Mouse (Mus musculus): Measurements from ENCODE around the gene Rbbp4. TPM values are rescaled to one million over a fixed set of nuclear protein-coding genes. Genes with fewer than 3 reads are reported as not detected.

Rbbp4 gene
- polyA plus RNA-seq, 1 experiment, result 137 TPM

DNA sequence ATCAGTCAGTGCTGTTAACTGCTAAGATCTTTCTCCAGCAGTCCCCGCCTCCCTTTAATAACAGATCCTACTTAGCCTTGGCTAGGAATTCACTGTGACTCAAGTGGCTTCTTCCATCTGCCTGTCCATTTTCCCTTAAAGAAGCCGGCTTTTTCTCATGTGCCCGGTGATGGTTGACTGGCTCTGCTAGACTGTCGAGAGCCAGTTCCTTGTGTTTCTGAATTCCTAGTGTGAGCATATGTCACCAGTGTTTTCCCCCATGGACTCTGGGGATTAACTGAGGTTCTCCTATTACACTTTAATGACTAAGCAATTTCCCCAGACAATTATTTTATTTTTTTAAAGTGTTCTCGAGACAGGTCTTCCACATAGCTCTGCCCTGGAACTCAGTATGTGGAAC is 31.8 kb downstream of the Rbbp4 start:
- H3K27ac ChIP-seq (ENCODE audit: insufficient read depth, low read depth, low read length), result no peak overlapping the region

DNA sequence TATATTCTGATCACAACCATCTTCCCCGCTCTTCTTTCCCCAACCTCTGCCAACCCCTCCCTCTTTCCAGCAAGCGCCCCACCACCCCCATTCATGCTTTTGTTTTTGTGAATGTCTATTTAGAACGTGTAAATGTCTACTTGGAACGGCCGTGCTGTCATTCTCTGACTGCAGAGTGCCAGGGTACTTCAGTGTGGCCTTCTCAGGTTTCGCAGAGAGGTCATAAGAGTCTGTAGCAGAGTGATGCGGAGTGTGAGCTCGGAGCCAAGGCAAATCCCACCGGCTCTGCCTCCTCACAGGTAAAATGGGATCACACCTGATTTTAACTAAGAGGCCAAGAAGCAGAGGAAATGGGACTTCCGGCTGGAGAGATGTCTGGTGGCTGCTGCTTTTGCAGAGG is 36.0 kb downstream of the Rbbp4 start:
- Histone ChIP-seq H3K4me3 (ENCODE audit: insufficient read depth, low read length) (no peak overlapping the region), H3K27ac (ENCODE audit: insufficient read depth, low read depth, low read length) (no peak overlapping the region), H3K4me1 (ENCODE audit: control insufficient read depth, insufficient read depth, low read length) (no peaks in the 10 kb centered on the region)
- TF ChIP-seq CTCF (IDR thresholded peaks at IDR 0.05; ENCODE audit: low read depth, low read length) (no peak), POLR2A (IDR thresholded peaks at IDR 0.05; ENCODE audit: borderline replicate concordance, low read depth, low read length) (no peak)

More for the DNA sequence above, 31.8 kb downstream of the Rbbp4 start:
- Histone ChIP-seq H3K4me3 (ENCODE audit: insufficient read depth, low read length) (no peak overlapping the region), H3K4me1 (ENCODE audit: control insufficient read depth, insufficient read depth, low read length) (no peaks in the 10 kb centered on the region)
- TF ChIP-seq POLR2A (IDR thresholded peaks at IDR 0.05; ENCODE audit: borderline replicate concordance, low read depth, low read length), result no peak
- TF ChIP-seq CTCF (IDR thresholded peaks at IDR 0.05; ENCODE audit: low read depth, low read length), result no peak

DNA sequence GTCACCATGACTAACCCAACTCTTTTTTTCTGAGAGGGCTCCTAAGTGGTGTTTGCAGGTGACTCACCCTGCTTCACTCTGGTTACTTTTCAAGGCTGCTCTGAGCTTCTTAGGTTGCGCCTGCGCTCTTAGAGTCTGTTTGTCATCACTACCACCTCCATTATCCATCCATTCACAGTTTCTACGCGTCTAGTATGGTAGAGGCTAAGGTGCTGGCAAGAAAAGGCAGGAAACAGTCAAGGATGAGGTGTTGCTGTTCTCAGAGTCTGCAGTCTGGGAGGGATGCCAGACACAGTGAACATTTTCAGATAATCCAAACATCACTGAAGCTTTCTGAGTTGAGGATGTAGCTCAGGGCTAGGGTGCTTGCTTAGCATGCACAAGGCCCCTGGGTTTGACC is 37.4 kb downstream of the Rbbp4 start:
- no peaks in the 10 kb centered on the region for H3K4me1 ChIP-seq (ENCODE audit: control insufficient read depth, insufficient read depth, low read length)
- H3K27ac ChIP-seq (ENCODE audit: insufficient read depth, low read depth, low read length), result no peak overlapping the region
- H3K4me3 ChIP-seq (ENCODE audit: insufficient read depth, low read length), result no peak overlapping the region
- TF ChIP-seq POLR2A (IDR thresholded peaks at IDR 0.05; ENCODE audit: borderline replicate concordance, low read depth, low read length) (no peak), CTCF (IDR thresholded peaks at IDR 0.05; ENCODE audit: low read depth, low read length) (no peak)

DNA sequence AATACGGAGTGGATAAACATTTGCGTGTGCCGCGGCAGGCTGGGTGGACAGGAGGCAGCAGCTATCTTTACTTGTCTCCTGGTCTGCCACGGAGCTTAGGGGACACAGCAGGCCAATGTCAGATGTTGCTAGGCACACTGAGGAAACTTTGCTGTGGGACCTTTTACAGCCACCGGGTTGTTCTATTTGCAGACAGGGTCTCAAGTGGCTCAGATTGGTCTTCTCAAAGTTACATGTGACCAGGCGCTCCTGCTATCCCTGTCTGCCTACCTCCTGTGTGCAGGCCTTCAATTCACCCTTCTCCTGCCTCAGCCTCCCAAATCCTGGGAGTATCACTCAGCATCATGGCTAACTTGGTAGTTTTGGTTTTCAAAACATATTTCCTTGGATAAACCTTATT is 39.1 kb downstream of the Rbbp4 start:
- Histone ChIP-seq H3K27ac (ENCODE audit: insufficient read depth, low read depth, low read length) (no peak overlapping the region), H3K4me3 (ENCODE audit: insufficient read depth, low read length) (no peak overlapping the region), H3K4me1 (ENCODE audit: control insufficient read depth, insufficient read depth, low read length) (no peaks in the 10 kb centered on the region)
- no peak for TF ChIP-seq POLR2A (IDR thresholded peaks at IDR 0.05; ENCODE audit: borderline replicate concordance, low read depth, low read length)

DNA sequence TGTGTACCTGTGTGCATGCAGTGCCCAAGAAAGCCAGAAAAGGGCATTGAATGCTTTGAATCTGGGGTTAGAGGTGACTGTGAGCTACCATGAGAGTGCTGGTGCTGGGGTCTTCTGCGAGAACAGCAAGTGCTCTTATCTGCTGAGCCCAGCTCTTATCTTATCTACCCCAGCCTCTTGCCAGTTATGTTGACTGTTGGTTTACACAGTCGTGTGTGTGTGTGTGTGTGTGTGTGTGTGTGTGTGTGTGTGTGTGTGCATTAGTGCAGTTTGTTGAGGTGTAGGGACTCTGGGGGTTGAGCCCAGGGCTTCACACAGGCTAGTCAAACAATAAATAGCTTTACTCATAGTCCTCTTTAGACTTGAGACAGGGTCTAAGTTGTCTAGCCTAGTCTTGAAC is 40.0 kb downstream of the Rbbp4 start:
- Histone ChIP-seq H3K4me1 (ENCODE audit: control insufficient read depth, insufficient read depth, low read length) (no peaks in the 10 kb centered on the region), H3K4me3 (ENCODE audit: insufficient read depth, low read length) (no peak overlapping the region), H3K27ac (ENCODE audit: insufficient read depth, low read depth, low read length) (no peak overlapping the region)
- TF ChIP-seq POLR2A (IDR thresholded peaks at IDR 0.05; ENCODE audit: borderline replicate concordance, low read depth, low read length), result no peak
- TF ChIP-seq CTCF (IDR thresholded peaks at IDR 0.05; ENCODE audit: low read depth, low read length), result no peak

DNA sequence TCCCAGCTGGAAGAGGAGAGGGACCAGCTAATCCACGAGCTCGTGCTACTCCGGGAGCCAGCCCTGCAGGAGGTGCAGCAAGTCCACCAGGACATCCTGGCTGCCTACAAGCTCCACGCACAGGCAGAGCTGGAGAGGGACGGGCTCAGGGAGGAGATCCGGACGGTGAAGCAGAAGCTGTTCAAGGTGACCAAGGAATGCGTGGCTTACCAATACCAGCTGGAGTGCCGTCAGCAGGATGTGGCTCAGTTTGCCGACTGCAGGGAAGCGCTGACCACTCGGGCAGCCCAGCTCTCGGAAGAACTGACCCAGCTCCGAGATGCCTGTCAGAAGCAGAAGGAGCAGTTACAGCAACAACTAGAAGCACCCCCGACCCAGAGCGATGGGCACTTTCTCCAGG is 41.5 kb downstream of the Rbbp4 start:
- Histone ChIP-seq H3K4me3 (ENCODE audit: insufficient read depth, low read length) (no peak overlapping the region), H3K27ac (ENCODE audit: insufficient read depth, low read depth, low read length) (no peak overlapping the region), H3K4me1 (ENCODE audit: control insufficient read depth, insufficient read depth, low read length) (no peaks in the 10 kb centered on the region)
- TF ChIP-seq POLR2A (IDR thresholded peaks at IDR 0.05; ENCODE audit: borderline replicate concordance, low read depth, low read length), result no peak
- no peak for TF ChIP-seq CTCF (IDR thresholded peaks at IDR 0.05; ENCODE audit: low read depth, low read length)

DNA sequence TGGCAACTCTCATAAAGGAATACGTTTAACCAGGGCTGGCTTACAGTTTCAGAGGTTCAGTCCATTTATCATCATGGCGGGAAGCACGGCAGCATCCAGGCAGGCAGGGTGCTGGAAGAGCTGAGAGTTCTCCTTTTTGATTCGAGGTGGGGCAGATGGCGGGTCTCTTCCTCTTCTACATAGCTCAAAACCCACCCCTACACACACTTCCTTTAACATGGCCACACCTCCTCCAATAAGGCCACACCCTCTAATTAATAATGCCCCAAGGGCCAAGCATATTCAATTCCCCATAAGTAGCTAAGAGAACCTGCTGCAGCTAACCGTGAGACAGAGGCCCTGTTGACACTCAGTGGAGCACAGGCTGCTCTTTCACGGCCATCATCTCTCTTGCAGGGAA is 42.3 kb downstream of the Rbbp4 start:
- no peak overlapping the region for H3K4me3 ChIP-seq (ENCODE audit: insufficient read depth, low read length)
- no peak for TF ChIP-seq POLR2A (IDR thresholded peaks at IDR 0.05; ENCODE audit: borderline replicate concordance, low read depth, low read length)
- no peak overlapping the region for H3K27ac ChIP-seq (ENCODE audit: insufficient read depth, low read depth, low read length)
- H3K4me1 ChIP-seq (ENCODE audit: control insufficient read depth, insufficient read depth, low read length), result no peaks in the 10 kb centered on the region

DNA sequence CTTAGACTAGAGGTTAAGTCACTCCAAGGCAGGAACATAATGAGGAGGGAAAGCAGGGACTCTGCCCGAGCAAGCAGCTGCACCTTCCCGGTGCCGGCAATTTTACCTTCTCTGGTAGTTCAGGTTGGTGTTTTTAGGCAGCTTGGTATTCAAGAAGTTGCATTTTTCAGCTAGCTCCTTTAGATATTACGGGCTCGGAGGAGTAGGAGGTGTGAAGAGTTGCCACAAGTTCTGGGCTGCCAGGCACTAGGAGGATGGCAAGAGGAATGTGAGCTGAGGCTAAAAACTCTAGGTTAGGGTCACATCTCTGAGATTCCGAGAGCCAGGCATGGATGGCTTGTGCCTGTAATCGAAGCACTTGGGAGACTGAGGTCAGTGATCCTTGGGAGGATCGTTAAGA is 45.5 kb downstream of the Rbbp4 start:
- no peaks in the 10 kb centered on the region for H3K4me1 ChIP-seq (ENCODE audit: control insufficient read depth, insufficient read depth, low read length)
- no peak overlapping the region for H3K27ac ChIP-seq (ENCODE audit: insufficient read depth, low read depth, low read length)
- H3K4me3 ChIP-seq (ENCODE audit: insufficient read depth, low read length), result no peak overlapping the region
- TF ChIP-seq POLR2A (IDR thresholded peaks at IDR 0.05; ENCODE audit: borderline replicate concordance, low read depth, low read length) (no peak), CTCF (IDR thresholded peaks at IDR 0.05; ENCODE audit: low read depth, low read length) (no peak)

DNA sequence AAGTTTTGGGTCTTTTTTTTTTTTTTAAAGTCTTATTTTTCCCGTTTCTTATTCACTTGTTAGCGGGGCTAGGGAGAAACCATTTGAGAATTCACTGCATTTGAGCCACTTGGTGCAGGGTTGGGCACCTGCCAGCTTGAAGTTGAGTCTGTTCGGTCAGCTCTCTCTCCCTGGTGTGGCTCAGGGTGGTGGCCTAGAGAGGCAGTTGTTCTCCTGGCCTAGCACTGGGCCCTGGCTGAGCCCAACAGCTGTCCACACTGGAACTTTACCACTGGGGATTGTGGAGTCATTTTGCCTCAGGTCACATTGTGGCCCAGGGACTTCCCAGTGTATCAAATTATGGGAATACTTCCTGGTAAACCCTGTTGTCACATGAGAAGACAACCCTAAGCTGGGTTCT is 47.1 kb downstream of the Rbbp4 start:
- H3K27ac ChIP-seq (ENCODE audit: insufficient read depth, low read depth, low read length), result no peak overlapping the region
- H3K4me3 ChIP-seq (ENCODE audit: insufficient read depth, low read length), result no peak overlapping the region
- no peaks in the 10 kb centered on the region for H3K4me1 ChIP-seq (ENCODE audit: control insufficient read depth, insufficient read depth, low read length)
- TF ChIP-seq POLR2A (IDR thresholded peaks at IDR 0.05; ENCODE audit: borderline replicate concordance, low read depth, low read length) (no peak), CTCF (IDR thresholded peaks at IDR 0.05; ENCODE audit: low read depth, low read length) (no peak)

DNA sequence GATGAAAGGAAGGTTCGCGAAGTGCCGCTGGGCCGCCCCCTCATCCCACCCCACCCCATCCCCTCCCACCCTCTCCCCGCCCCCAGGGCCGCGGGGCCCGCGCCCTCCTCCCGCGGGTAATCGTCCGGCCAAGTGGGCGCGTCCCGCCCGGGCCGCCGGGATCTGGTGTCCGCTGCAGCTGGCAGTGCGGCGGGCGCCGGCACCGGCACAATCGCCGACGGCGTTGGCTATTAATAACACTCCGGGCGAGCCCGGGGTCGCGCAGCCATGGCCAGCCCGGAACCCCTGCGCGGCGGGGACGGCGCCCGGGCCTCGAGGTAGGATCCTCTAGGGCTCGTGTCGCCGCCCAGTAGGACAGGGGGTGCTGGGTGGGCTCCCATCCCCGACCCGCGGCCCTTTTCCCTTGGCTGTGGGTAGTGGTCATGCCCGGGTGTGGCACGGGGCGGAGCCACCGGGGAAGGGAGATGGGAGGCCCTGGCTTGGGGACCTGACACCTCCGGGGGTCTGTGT is 47.6 kb downstream of the Rbbp4 start, which contains the start of gene Sync:
Gene Sync (plus strand): TSS at position 146 of the 510 bp plus-strand sequence.
- H3K4me1 ChIP-seq (ENCODE audit: control insufficient read depth, insufficient read depth, low read length), result no peaks in the 10 kb centered on the region
- H3K27ac ChIP-seq (ENCODE audit: insufficient read depth, low read depth, low read length), result no peak within 1 kb of the TSS
- H3K4me3 ChIP-seq (ENCODE audit: insufficient read depth, low read length), result peak within 1 kb of the TSS; percentile 54
- TF ChIP-seq POLR2A (IDR thresholded peaks at IDR 0.05; ENCODE audit: borderline replicate concordance, low read depth, low read length) (no peak), CTCF (IDR thresholded peaks at IDR 0.05; ENCODE audit: low read depth, low read length) (no peak)
